Mouse (Mus musculus): ENCODE measurements around the gene Bik. TPM values are rescaled to one million over a fixed set of nuclear protein-coding genes. Genes with fewer than 3 reads are reported as not detected.

Bik gene
- 1.1 and 1.5 TPM in 2 replicates for polyA plus RNA-seq (2012; rRNA removed)

GRCm38 (mm10) chr15:83526424-83527091 lies at the start of gene Bik:
Gene Bik, plus strand, starts transcription at chr15:83526862.

GRCm38 (mm10) chr15:83510805-83511405 lies 15.8 kb upstream of the Bik start, which contains the start of gene Ttll1:
Gene Ttll1, minus strand, starts transcription at chr15:83510893.

GRCm38 (mm10) chr15:83563327-83563856 lies 36.7 kb downstream of the Bik start, which contains the start of the genes Tspo and Mcat:
Gene Tspo, plus strand, starts transcription at chr15:83563592.
Gene Mcat, minus strand, starts transcription at chr15:83563787.

Other genes starting within 250 kb of the Bik start
- 31.4 and 34.0 TPM in 2 replicates for gene Arfgap3, start 176.6 kb upstream of the Bik start, polyA plus RNA-seq (2012; rRNA removed)
- gene Pacsin2, start 62.3 kb upstream of the Bik start, polyA plus RNA-seq (2012; rRNA removed) = 29.1 and 36.8 TPM in 2 replicates
- 62.6 and 66.3 TPM in 2 replicates for gene Ttll1, start 16.0 kb upstream of the Bik start, polyA plus RNA-seq (2012; rRNA removed)
- 9.8 and 12.0 TPM in 2 replicates for gene Tspo, start 36.7 kb downstream of the Bik start, polyA plus RNA-seq (2012; rRNA removed)
- 31.2 and 32.1 TPM in 2 replicates for gene Mcat, start 36.9 kb downstream of the Bik start, polyA plus RNA-seq (2012; rRNA removed)
- 38.1 and 40.7 TPM in 2 replicates for gene Ttll12, start 68.3 kb downstream of the Bik start, polyA plus RNA-seq (2012; rRNA removed)
- 24.0 and 28.4 TPM in 2 replicates for gene Scube1, start 198.2 kb downstream of the Bik start, polyA plus RNA-seq (2012; rRNA removed)

All from central nervous system, embryonic 14 days (tissue).